Mouse (Mus musculus) limb, embryonic 12.5 days (tissue): ENCODE measurements around the gene Lbx2. TPM values are rescaled to one million over a fixed set of nuclear protein-coding genes. Genes with fewer than 3 reads are reported as not detected.
A peak's percentile ranks its signal among the peaks of the same experiment; 100 is the strongest.

Experiments
- ATAC-seq: fragments of 200-750 bp; cut with Nextera tagmentation; 2 replicates; pipeline ENCODE4 v1.8.0; 2017; ENCODE audit warnings: low read depth, moderate TSS enrichment; ENCODE audit not compliant: insufficient number of reproducible peaks, insufficient read depth, low FRiP score, low TSS enrichment
- H3K27ac ChIP-seq: fragments of 300-500 bp; sonication (generic); 2 replicates; pipeline ENCODE4 v1.5.1; 2016; ENCODE audit warnings: mild to moderate bottlenecking, moderate library complexity
- H3K27me3 ChIP-seq: fragments of 300-500 bp; sonication (generic); 2 replicates; pipeline ENCODE4 v1.6.1; 2016; ENCODE audit warnings: mild to moderate bottlenecking, moderate library complexity
- H3K36me3 ChIP-seq: fragments of 300-500 bp; sonication (generic); 2 replicates; pipeline ENCODE4 v1.6.1; 2016; ENCODE audit warnings: mild to moderate bottlenecking, moderate library complexity
- H3K4me1 ChIP-seq: fragments of 300-500 bp; sonication (generic); replicated peaks from 2 replicates; pipeline ENCODE4 v1.6.1; 2016
- H3K4me2 ChIP-seq: fragments of 300-500 bp; sonication (generic); 2 replicates; pipeline ENCODE4 v1.6.1; 2016; ENCODE audit warnings: mild to moderate bottlenecking, moderate library complexity
- H3K4me3 ChIP-seq: fragments of 300-500 bp; sonication (generic); replicated peaks from 2 replicates; pipeline ENCODE4 v1.5.1; 2016; ENCODE audit warnings: mild to moderate bottlenecking
- H3K9ac ChIP-seq: fragments of 300-500 bp; sonication (generic); replicated peaks from 2 replicates; pipeline ENCODE4 v1.6.1; 2016; ENCODE audit warnings: mild to moderate bottlenecking, moderate library complexity
- H3K9me3 ChIP-seq: fragments of 300-500 bp; sonication (generic); 2 replicates; pipeline ENCODE4 v1.6.1; 2016; ENCODE audit warnings: mild to moderate bottlenecking, moderate library complexity
- WGBS: fragments of 180-500 bp; shearing (Covaris S2); methylation state at CpG from one replicate; pipeline ENCODE4 v1.1.7; 2016; 5-methylcytosine and 5-hydroxymethylcytosine counted together
- polyA plus RNA-seq: library from polyadenylated mRNA; unstranded; fragments of >200 nt; fragmentation: Nextera tagmentation; extraction: Ambion mirVana; gene quantifications from 2 replicates; pipeline ENCODE4 v1.2.1, GENCODE M21; 2016

Lbx2 gene
- polyA plus RNA-seq, 1 experiment from 2014 or later, result 6.7 TPM

DNA sequence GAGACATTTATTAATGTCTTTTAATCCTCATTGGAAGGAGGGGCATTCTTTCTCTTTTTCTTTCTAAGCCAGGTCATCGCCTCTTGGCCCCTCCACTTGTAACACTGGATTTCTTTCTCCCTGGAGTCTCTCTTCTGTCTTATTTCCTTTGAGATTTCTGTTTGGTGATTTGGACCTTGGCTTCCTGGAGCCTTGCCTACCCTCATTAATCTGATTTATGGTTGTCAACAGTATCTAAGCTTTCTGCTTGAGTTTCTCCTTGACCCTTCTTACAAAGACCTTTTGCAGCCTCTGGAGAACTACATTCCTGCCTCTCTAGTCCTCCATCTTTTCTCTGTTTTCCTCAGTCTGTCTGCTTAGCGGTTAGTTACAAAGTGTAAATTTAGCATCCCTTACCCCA lies 12.2 kb downstream of the Lbx2 start:
- ATAC-seq, result no peak
- H3K4me1 ChIP-seq, result peaks cover 21% of the 10 kb centered on the region
- H3K27me3 ChIP-seq, result peaks cover 5% of the 10 kb centered on the region; the same call in 1 of the 2 replicates
- H3K9ac ChIP-seq, result no peak overlapping the region
- H3K27ac ChIP-seq, result no peak overlapping the region
- H3K36me3 ChIP-seq, result no peaks in the 10 kb centered on the region
- H3K4me2 ChIP-seq, result no peak overlapping the region
- peaks cover 5% of the 10 kb centered on the region; the same call in 1 of the 2 replicates for H3K9me3 ChIP-seq
- WGBS, result 47% methylated on average over 2 of the region's 2 CpGs
- no peak overlapping the region for H3K4me3 ChIP-seq

DNA sequence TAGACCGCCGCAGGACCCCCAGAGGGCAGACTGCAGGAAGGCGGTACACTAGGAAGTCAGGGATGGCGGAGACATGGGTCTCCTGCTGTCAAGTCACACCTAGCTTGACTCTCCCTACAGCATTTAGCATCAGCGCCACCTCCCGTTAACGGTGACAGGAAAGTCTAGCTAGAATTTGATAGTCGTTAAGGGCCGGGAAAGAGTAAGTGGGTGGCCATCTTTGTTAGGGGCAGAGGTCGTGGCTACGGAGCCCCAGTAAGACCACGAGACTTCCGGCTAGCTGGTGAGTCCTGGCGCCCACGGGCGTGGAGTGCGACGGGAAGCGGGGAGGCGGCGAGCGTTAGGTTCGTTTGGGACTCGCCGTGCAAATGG lies 15.1 kb downstream of the Lbx2 start, which contains the start of the genes Ccdc142 and Gm42688:
TSS of gene Ccdc142 (plus strand) at position 286 of the 372 bp plus-strand sequence.
TSS of gene Gm42688 (plus strand) at position 302 of the 372 bp plus-strand sequence.
- H3K9ac ChIP-seq, result peak within 1 kb of the TSS; percentile 79
- peaks cover 9% of the 10 kb centered on the region; the same call in 1 of the 2 replicates for H3K36me3 ChIP-seq
- H3K4me2 ChIP-seq, result peak within 1 kb of the TSS; percentile 99
- H3K9me3 ChIP-seq, result no peaks in the 10 kb centered on the region
- peak within 1 kb of the TSS; percentile 78 for H3K4me3 ChIP-seq
- H3K4me1 ChIP-seq, result peaks cover 23% of the 10 kb centered on the region
- H3K27ac ChIP-seq, result peak within 1 kb of the TSS; percentile 80
- WGBS, result under 1% methylated on average over 25 of the region's 25 CpGs
- peak; percentile 84 for ATAC-seq
- peaks cover 3% of the 10 kb centered on the region; the same call in 1 of the 2 replicates for H3K27me3 ChIP-seq

DNA sequence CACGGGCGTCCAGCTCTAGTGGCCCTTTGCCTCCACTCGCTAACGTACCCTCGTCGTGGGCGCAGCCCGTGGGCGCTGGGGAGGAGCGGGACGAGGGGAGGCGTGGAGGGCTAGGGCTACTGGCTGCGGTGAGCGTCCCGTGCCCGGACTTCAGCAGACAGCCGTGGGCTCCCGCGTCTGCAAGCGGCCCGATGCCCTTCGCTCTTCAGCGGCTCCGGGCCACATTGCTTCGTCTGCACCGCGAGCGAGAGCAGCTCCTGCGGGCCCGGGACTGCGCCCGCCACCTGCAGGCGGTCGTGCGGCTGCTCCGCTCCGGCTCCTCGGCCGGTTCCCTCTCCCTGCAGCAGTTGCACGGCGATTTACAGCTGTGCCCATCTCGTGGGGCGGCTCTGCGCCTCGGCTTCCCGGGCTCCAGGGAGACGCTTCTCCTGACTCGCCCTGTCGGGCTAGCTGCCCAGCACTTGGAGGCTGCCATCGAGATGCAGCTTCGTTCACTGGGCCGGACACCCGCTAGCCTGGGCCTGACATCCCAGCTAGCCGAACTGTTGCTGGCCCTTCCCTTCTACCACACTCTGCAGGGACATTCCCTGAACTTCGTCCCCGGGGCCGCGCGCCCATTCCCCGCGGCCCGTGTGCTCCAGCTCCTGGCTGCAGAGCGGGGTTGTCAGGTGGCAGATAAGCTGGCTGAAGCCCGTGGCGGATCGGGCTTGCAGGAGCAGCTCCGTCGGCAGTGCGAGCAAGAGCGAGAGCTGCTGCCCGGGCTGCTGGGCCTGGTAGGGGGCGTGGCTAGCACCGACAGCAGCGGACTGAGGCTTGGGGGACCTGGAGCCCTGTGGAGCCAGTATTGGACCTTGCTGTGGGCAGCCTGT lies 15.8 kb downstream of the Lbx2 start:
- WGBS, result under 1% methylated on average over 74 of the region's 74 CpGs
- H3K27me3 ChIP-seq, result peaks cover 3% of the 10 kb centered on the region; the same call in 1 of the 2 replicates

DNA sequence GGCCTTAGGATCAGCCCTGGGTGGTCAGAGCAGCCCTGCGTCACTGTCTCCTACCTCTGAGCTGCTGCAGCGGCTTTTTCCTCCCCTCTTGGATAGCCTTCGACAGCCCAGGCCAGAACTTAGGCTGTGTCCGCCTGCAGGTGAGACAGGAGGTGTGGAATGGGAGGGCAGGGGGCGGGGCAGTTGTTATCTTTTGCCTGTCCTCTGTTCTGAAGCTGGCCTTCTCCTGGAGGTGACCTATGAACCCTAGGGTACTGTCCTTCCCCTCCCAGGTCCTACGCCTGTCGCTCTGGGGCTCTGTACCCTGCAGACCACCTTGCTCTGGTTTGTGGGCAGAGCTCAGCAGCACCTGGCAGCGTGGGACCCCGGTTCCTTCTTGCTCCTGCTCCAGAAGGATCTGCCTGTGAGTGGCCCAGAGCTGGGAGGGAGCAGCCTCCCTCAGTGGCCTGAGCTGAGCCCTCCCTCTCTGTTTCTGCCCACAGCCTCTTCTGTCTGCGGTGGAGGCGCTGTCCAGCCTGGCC lies 17.0 kb downstream of the Lbx2 start:
- 39% methylated on average over 11 of the region's 11 CpGs for WGBS
- Histone ChIP-seq H3K4me3 (peak overlapping the region; percentile 78), H3K4me2 (peak overlapping the region; percentile 99), H3K27me3 (peaks cover 3% of the 10 kb centered on the region; the same call in 1 of the 2 replicates), H3K9me3 (no peaks in the 10 kb centered on the region), H3K4me1 (peaks cover 33% of the 10 kb centered on the region), H3K9ac (peak overlapping the region; percentile 79; the same call in 1 of the 2 replicates), H3K36me3 (peaks cover 9% of the 10 kb centered on the region; the same call in 1 of the 2 replicates), H3K27ac (no peak overlapping the region)
- ATAC-seq, result peak; percentile 26; the same call in 1 of the 2 replicates

More for the DNA sequence above, 15.8 kb downstream of the Lbx2 start:
- ATAC-seq, result peak; percentile 62
- peak overlapping the region; percentile 78 for H3K4me3 ChIP-seq
- peaks cover 9% of the 10 kb centered on the region; the same call in 1 of the 2 replicates for H3K36me3 ChIP-seq
- H3K9me3 ChIP-seq, result no peaks in the 10 kb centered on the region
- peaks cover 23% of the 10 kb centered on the region for H3K4me1 ChIP-seq
- peak overlapping the region; percentile 79 for H3K9ac ChIP-seq
- H3K27ac ChIP-seq, result peak overlapping the region; percentile 80
- peak overlapping the region; percentile 99 for H3K4me2 ChIP-seq

DNA sequence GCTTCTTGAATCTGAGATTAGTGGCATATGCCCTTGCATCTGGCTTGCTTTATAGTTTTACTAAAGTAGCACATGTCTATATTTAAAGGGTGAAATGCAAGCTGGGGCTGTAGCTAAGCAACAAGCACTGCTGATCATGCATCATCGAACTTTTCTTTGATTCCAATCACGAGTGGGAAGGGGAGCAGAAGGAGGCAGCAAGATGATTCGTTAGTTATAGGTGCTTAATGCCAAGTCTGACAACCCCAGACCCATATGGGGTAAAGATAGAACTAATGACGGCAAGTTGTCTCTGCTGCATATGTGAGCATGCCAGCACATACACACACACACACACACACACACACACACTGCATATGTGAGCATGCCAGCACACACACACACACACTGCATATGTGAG lies 18.0 kb downstream of the Lbx2 start:
- H3K36me3 ChIP-seq, result peaks cover 9% of the 10 kb centered on the region; the same call in 1 of the 2 replicates
- 83% methylated on average over 4 of the region's 4 CpGs for WGBS

GRCm38 (mm10) chr6:83107566-83108400 lies 21.6 kb downstream of the Lbx2 start:
- Histone ChIP-seq H3K4me3 (peak overlapping the region; percentile 90), H3K4me2 (peak overlapping the region; percentile 80), H3K36me3 (peaks cover 17% of the 10 kb centered on the region; the same call in 1 of the 2 replicates), H3K27me3 (peaks cover 3% of the 10 kb centered on the region; the same call in 1 of the 2 replicates), H3K9ac (no peak overlapping the region), H3K4me1 (peaks cover 30% of the 10 kb centered on the region), H3K9me3 (no peaks in the 10 kb centered on the region), H3K27ac (0 out of 2 replicates have a peak overlapping the region, but pooled peaks have one; percentile 81)
- ATAC-seq, result 0 out of 2 replicates have a peak, but pooled peaks have one; percentile 13
- WGBS, result 36% methylated on average over 13 of the region's 13 CpGs

More for the DNA sequence above, 18.0 kb downstream of the Lbx2 start:
- Histone ChIP-seq H3K4me3 (no peak overlapping the region), H3K9ac (no peak overlapping the region), H3K4me2 (no peak overlapping the region), H3K27me3 (peaks cover 3% of the 10 kb centered on the region; the same call in 1 of the 2 replicates), H3K27ac (no peak overlapping the region), H3K4me1 (peaks cover 37% of the 10 kb centered on the region), H3K9me3 (no peaks in the 10 kb centered on the region)
- ATAC-seq, result no peak

- peak within 1 kb of the TSS; percentile 81 for H3K27ac ChIP-seq
- no peaks in the 10 kb centered on the region for H3K9me3 ChIP-seq
- H3K27me3 ChIP-seq, result no peaks in the 10 kb centered on the region
- H3K9ac ChIP-seq, result peak within 1 kb of the TSS; percentile 92
- H3K4me1 ChIP-seq, result peaks cover 22% of the 10 kb centered on the region
- peak within 1 kb of the TSS; percentile 90 for H3K4me3 ChIP-seq
- peak within 1 kb of the TSS; percentile 80 for H3K4me2 ChIP-seq
- H3K36me3 ChIP-seq, result peaks cover 17% of the 10 kb centered on the region; the same call in 1 of the 2 replicates
- ATAC-seq, result peak; percentile 61
- under 1% methylated on average over 76 of the region's 76 CpGs for WGBS
These were observed 22.8 kb downstream of the Lbx2 start, which contains the start of gene Mrpl53 for GRCm38 (mm10) chr6:83108762-83109668. Mrpl53 (plus strand) TSS chr6:83109040.

DNA sequence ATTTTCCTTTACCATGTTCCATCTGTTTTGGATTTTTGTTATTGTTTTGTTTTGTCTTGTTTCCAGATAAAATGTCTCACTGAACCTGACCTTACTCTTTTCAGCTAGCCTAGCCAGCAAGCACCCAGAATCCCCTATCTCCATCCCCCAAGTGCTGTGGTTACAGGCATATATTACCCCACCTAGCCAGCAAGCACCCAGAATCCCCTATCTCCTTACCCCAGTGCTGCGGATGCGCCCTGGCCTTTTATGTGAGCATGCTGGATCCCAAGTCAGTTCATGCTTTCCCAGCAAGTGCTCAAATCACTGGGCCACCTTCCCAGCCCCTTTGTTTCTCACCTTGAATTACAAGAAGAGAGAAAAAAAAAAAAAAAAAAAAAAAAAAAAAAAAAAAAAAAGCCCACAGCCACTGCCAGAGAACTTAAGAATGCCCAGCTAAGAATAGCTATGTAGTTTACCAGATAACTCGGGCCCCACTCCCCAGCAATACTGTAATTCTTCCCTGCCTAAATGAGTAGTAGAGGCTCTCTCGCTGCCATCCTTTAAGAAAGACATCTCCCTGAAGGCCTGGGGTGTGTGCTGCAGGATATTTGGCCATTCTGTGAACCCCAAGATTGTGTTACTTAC lies 25.5 kb downstream of the Lbx2 start:
- no peaks in the 10 kb centered on the region for H3K9me3 ChIP-seq
- H3K4me3 ChIP-seq, result no peak overlapping the region
- H3K4me2 ChIP-seq, result no peak overlapping the region
- H3K27ac ChIP-seq, result no peak overlapping the region
- no peak for ATAC-seq
- H3K36me3 ChIP-seq, result peaks cover 8% of the 10 kb centered on the region; the same call in 1 of the 2 replicates
- H3K27me3 ChIP-seq, result no peaks in the 10 kb centered on the region
- 89% methylated on average over 4 of the region's 4 CpGs for whole genome bisulfite sequencing
- no peak overlapping the region for H3K9ac ChIP-seq
- H3K4me1 ChIP-seq, result peaks cover 37% of the 10 kb centered on the region

GRCm38 (mm10) chr6:83115011-83115671 lies 29.0 kb downstream of the Lbx2 start, which contains the start of gene Mogs:
Mogs (plus strand) TSS chr6:83115496.
- H3K27me3 ChIP-seq, result no peaks in the 10 kb centered on the region
- peaks cover 30% of the 10 kb centered on the region for H3K4me1 ChIP-seq
- peak within 1 kb of the TSS; percentile 83 for H3K4me3 ChIP-seq
- peak; percentile 76 for ATAC-seq
- H3K9me3 ChIP-seq, result no peaks in the 10 kb centered on the region
- H3K27ac ChIP-seq, result peak within 1 kb of the TSS; percentile 78
- peaks cover 42% of the 10 kb centered on the region for H3K36me3 ChIP-seq
- under 1% methylated on average over 56 of the region's 58 CpGs for WGBS
- peak within 1 kb of the TSS; percentile 90 for H3K9ac ChIP-seq
- H3K4me2 ChIP-seq, result peak within 1 kb of the TSS; percentile 96
